Mouse (Mus musculus) retina, adult 2 months (tissue): ENCODE measurements at regions not wholly inside any gene's neighbourhood (a gene's known extent, or its start where the extent isn't known, plus 50 kb on each side); places are given as distances from the start of the nearest gene placed in this dataset.

Experiments
- DNase-seq: peaks from one replicate; pipeline ENCODE4 v3.0.0-alpha.2; 2012; ENCODE audit warnings: low read depth, low spot score

GRCm38 (mm10) chr8:126688014-126688413, 94.2 kb upstream of the Irf2bp2 start:
- DNase-seq = no peak

GRCm38 (mm10) chr8:126686827-126687226, 93.0 kb upstream of the Irf2bp2 start:
- no peak for DNase-seq

- no peak for DNase-seq
These were observed 91.6 kb upstream of the Irf2bp2 start for GRCm38 (mm10) chr8:126685365-126685764.

- no peak for DNase-seq
These were observed 90.2 kb upstream of the Irf2bp2 start for GRCm38 (mm10) chr8:126683950-126684349.

- no peak for DNase-seq
These were observed 89.8 kb upstream of the Irf2bp2 start for GRCm38 (mm10) chr8:126683555-126683947.

- DNase-seq = no peak
These were observed 89.2 kb upstream of the Irf2bp2 start for GRCm38 (mm10) chr8:126682817-126683554.

GRCm38 (mm10) chr8:126681948-126682651, 88.3 kb upstream of the Irf2bp2 start:
- DNase-seq = no peak

GRCm38 (mm10) chr8:126678004-126678751, 84.4 kb upstream of the Irf2bp2 start:
- no peak for DNase-seq

- DNase-seq = no peak
These were observed 81.4 kb upstream of the Irf2bp2 start for GRCm38 (mm10) chr8:126675153-126675552.

GRCm38 (mm10) chr8:126673038-126673740, 79.4 kb upstream of the Irf2bp2 start:
- no peak for DNase-seq

GRCm38 (mm10) chr8:126671594-126671993, 77.8 kb upstream of the Irf2bp2 start:
- no peak for DNase-seq

- DNase-seq = no peak
These were observed 76.1 kb upstream of the Irf2bp2 start for GRCm38 (mm10) chr8:126669919-126670318.

- no peak for DNase-seq
These were observed 75.4 kb upstream of the Irf2bp2 start for GRCm38 (mm10) chr8:126669154-126669553.

GRCm38 (mm10) chr8:126668657-126669025, 74.9 kb upstream of the Irf2bp2 start:
- DNase-seq = no peak

GRCm38 (mm10) chr8:126667721-126668656, 74.2 kb upstream of the Irf2bp2 start:
- no peak for DNase-seq

GRCm38 (mm10) chr8:126667086-126667720, 73.4 kb upstream of the Irf2bp2 start:
- no peak for DNase-seq

GRCm38 (mm10) chr8:126666327-126667085, 72.7 kb upstream of the Irf2bp2 start:
- peak; percentile 78 for DNase-seq

- no peak for DNase-seq
These were observed 71.9 kb upstream of the Irf2bp2 start for GRCm38 (mm10) chr8:126665581-126666241.

GRCm38 (mm10) chr8:126664891-126665290, 71.1 kb upstream of the Irf2bp2 start:
- DNase-seq = no peak
